Mouse (Mus musculus) CD4-positive naive resting alpha-beta T cell, adult 57 days (primary cell): ENCODE data around the gene Syn1. TPM values are rescaled to one million over a fixed set of nuclear protein-coding genes. Genes with fewer than 3 reads are reported as not detected.

Source experiments
- total RNA-seq: library from RNA; stranded (reverse); gene quantifications from one replicate; pipeline ENCODE4 v1.2.4, GENCODE M21; 2023

Gene Syn1
- total RNA-seq, result 0.44 TPM

GRCm38 (mm10) chrX:20920844-20921364 lies at the start of gene Syn1:
Gene Syn1, minus strand, starts transcription at chrX:20921004.

GRCm38 (mm10) chrX:20961477-20962378 lies 40.9 kb upstream of the Syn1 start, which contains the start of gene Uxt:
Gene Uxt, minus strand, starts transcription at chrX:20962017.

GRCm38 (mm10) chrX:20950191-20950880 lies 29.5 kb upstream of the Syn1 start, which contains the start of gene Elk1:
Gene Elk1, minus strand, starts transcription at chrX:20950608.

GRCm38 (mm10) chrX:20931364-20931763 lies 10.6 kb upstream of the Syn1 start, which contains the start of gene Cfp:
Gene Cfp, minus strand, starts transcription at chrX:20931555.

GRCm38 (mm10) chrX:20869962-20870513 lies 50.8 kb downstream of the Syn1 start, which contains the start of gene Timp1:
Gene Timp1, plus strand, starts transcription at chrX:20870166.

Other genes starting within 250 kb of the Syn1 start
- 81.3 TPM for gene Cdk16, start 233.1 kb downstream of the Syn1 start, total RNA-seq
- 11.5 TPM for gene Usp11, start 217.1 kb downstream of the Syn1 start, total RNA-seq
- gene Araf, start 123.2 kb downstream of the Syn1 start, total RNA-seq, result 150 TPM
- not detected for gene Timp1, start 50.8 kb downstream of the Syn1 start, total RNA-seq
- 21.8 TPM for gene Cfp, start 10.6 kb upstream of the Syn1 start, total RNA-seq
- gene Elk1, start 29.6 kb upstream of the Syn1 start, total RNA-seq, result 18.0 TPM
- gene Uxt, start 41.0 kb upstream of the Syn1 start, total RNA-seq, result 28.1 TPM
- 16.4 TPM for gene Zfp182, start 141.3 kb upstream of the Syn1 start, total RNA-seq
- not detected for gene Spaca5, start 147.4 kb upstream of the Syn1 start, total RNA-seq
- 2.2 TPM for gene Zfp300, start 168.5 kb upstream of the Syn1 start, total RNA-seq
- gene Ssxa1, start 194.8 kb upstream of the Syn1 start, total RNA-seq, result not detected